Mouse (Mus musculus): Measurements from ENCODE around the gene Treml1.

DNA sequence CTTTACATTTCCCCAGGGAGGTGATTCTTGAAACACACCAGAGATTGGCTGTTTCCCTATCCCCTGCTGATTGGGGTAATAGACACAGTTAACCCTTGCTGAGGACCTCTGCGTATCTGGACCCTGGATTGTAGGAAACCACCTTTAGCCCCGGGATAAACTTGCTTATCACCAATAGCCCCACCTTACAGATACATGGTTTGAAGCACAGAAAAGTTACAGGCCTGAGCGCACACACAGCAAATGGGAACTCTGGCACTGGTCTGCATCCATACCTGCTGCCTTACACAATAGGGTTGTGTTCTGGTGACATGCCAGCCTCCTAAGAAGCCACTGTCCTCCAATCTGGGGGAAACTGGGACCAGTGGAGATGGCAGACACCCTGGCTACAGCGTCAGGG is 13.9 kb upstream of the Treml1 start:
- no peak for TF ChIP-seq CTCF (IDR thresholded peaks at IDR 0.05; ENCODE audit: low read depth)
- no peak for TF ChIP-seq EP300 (IDR thresholded peaks at IDR 0.05; ENCODE audit: low read depth)

All from heart, postnatal 0 days (tissue).